Mouse (Mus musculus): ENCODE measurements around the gene I830077J02Rik. TPM values are rescaled to one million over a fixed set of nuclear protein-coding genes. Genes with fewer than 3 reads are reported as not detected.

Gene I830077J02Rik
- total and polyA plus RNA-seq, 3 experiments: 2.8 to 9.4 TPM; not detected in 1

DNA sequence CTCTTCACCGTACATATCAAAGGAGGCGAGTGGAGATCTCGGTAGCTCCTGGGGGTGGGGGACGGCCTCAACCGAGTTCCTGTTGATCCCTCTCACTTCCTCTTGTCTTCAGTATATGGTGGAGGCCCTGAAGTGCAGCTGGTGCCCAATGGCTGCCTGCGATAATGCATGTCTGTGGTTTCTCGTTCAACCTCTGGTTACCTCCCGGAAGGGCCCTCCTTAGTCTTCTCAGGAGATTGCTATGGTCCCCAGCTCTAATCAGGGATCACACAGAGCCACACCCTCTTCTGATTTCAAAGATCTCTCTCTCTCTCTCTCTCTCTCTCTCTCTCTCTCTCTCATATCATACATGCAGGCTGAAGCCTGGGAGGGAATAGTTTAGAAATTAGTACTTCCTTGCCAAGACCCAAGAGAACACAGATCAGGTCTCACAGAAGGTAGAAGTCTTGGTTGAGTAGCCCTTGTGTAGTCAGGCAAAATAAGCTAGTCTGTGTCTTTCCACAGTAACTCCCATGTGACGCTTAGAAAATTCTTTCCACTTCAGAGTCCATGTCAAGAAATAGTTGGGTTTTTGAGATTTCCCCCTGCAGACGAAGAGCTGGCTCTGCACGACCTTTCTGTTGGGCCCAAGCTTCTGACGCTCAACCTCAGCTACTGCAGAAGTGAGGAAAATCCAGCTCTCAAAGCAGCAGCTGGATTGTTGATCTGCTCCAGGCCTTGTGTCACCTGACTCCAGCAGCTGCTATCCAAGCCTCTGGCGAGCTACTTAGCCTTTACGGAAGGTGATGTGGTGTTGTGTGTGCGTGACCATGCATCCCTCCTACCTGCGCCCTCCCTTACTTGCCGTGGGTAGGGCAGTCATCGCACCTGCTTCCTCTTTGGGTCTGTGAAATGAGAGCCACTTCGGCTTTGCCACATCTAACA is 39.6 kb downstream of the I830077J02Rik start (continued):
- 0 out of 2 replicates have a peak, but pooled peaks have one; percentile 45 for TF ChIP-seq BHLHE40 (IDR thresholded peaks at IDR 0.05; ENCODE audit: borderline replicate concordance, low read depth, low read length)
- TF ChIP-seq TAL1 (IDR thresholded peaks at IDR 0.05; ENCODE audit: low read length): peak; percentile 90
- peak; percentile 48; the same call in 1 of the 2 replicates for TF ChIP-seq USF1 (IDR thresholded peaks at IDR 0.05; ENCODE audit: low read depth, low read length)
- TF ChIP-seq SIN3A (IDR thresholded peaks at IDR 0.05; ENCODE audit: low read length): peak; percentile 85
- TF ChIP-seq NELFE (IDR thresholded peaks at IDR 0.05; ENCODE audit: low read depth, low read length): 0 out of 2 replicates have a peak, but pooled peaks have one; percentile 8

DNA sequence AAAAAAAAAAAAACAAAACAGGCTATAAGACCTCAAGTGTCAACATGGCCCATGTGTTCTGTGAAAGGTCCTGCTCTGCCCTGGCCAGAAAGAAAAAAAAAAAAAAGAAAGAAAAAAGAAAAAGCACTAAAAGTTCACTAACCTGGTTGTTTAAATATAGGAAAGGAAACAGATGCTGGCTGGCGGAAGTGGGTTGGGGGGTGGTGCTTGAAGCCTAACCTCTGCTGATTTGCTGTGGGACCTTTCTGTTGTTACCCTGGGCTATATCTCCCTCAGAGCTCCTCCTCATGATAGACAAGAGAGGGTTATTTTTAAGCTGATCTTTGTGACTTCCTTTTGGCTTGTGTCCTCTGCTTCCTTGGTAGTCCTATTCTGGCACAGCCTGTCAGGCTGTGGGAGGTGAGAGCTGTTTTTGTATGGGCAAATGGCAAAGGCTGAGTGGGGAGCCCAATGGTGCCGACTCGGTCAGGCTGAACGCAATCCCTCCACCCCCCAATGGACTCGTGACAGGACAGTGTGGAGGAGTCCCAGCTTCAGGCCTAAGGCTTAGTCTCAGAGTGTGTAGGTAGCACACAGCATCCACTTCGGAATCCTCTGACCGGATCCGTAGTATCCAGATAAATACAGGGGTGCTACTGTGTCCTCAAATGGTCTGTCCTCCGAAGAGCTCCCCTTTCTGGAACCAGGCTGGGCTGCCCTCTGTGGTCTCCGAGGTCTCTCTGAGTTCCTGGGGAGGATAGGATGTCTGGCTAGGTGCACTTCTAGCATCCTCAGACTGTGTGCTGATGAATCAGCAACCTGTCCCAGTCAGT is 40.5 kb downstream of the I830077J02Rik start:
- peaks cover 0 to 6% of the 10 kb centered on the region in 2 experiments; a peak in 1 of 4 replicates for H3K36me3 ChIP-seq (ENCODE audit: control insufficient read depth in 1 of 2, insufficient read depth in 2 of 2, low read length in 2 of 2)
- peaks cover 7 to 23% of the 10 kb centered on the region in 2 experiments for H3K4me1 ChIP-seq (ENCODE audit: control insufficient read depth in 1 of 2, insufficient read depth in 2 of 2, low read length in 2 of 2)
- peak overlapping the region; percentile 63 for H3K9ac ChIP-seq (ENCODE audit: control insufficient read depth, low read depth, low read length, poor library complexity, severe bottlenecking)
- H3K4me3 ChIP-seq (ENCODE audit: control insufficient read depth in 1 of 2, insufficient read depth in 1 of 2, low read depth in 2 of 2, low read length in 2 of 2): peak overlapping the region; percentile 54 to 56
- no peaks in the 10 kb centered on the region for H3K27me3 ChIP-seq (ENCODE audit: control insufficient read depth in 1 of 2, insufficient read depth in 2 of 2, low read length in 2 of 2)
- DNase-seq (ENCODE audit: low read depth, low spot score): peak; percentile 91
- TF ChIP-seq MAFK (IDR thresholded peaks at IDR 0.05; ENCODE audit: borderline replicate concordance, low read depth, low read length) (no peak; the same call in 1 of the 2 replicates), RCOR1 (IDR thresholded peaks at IDR 0.05; ENCODE audit: low read depth, low read length) (no peak), CHD1 (IDR thresholded peaks at IDR 0.05; ENCODE audit: low read depth, low read length) (peak; percentile 72; the same call in 1 of the 2 replicates), CTCF (IDR thresholded peaks at IDR 0.05 in 2 of 3, conservative IDR thresholded peaks at IDR 0.05 in 1 of 3; ENCODE audit: control insufficient read depth in 1 of 3, insufficient read depth in 1 of 3, low read depth in 2 of 3, low read length in 3 of 3, poor library complexity in 1 of 3, severe bottlenecking in 1 of 3) (no peak), SIN3A (IDR thresholded peaks at IDR 0.05; ENCODE audit: low read length) (peak; percentile 80), UBTF (IDR thresholded peaks at IDR 0.05; ENCODE audit: borderline replicate concordance, insufficient read depth, low read depth, low read length) (no peak), ELF1 (IDR thresholded peaks at IDR 0.05; ENCODE audit: low read depth, low read length) (peak; percentile 65; the same call in 1 of the 2 replicates), ETS1 (IDR thresholded peaks at IDR 0.05; ENCODE audit: low read depth, low read length) (peak; percentile 85), USF1 (IDR thresholded peaks at IDR 0.05; ENCODE audit: low read depth, low read length) (no peak), EP300 (IDR thresholded peaks at IDR 0.05; ENCODE audit: low read depth in 1 of 2, low read length in 2 of 2) (peak in 1 of 2 experiments; percentile 53; a peak in 1 of 4 replicates), HCFC1 (IDR thresholded peaks at IDR 0.05; ENCODE audit: low read depth, low read length) (peak; percentile 71), MXI1 (IDR thresholded peaks at IDR 0.05; ENCODE audit: low read depth, low read length) (no peak), MEF2A (IDR thresholded peaks at IDR 0.05; ENCODE audit: extremely low read depth, insufficient replicate concordance, low read depth, low read length, poor library complexity, severe bottlenecking) (peak; percentile 71; the same call in 1 of the 2 replicates), MAX (IDR thresholded peaks at IDR 0.05; ENCODE audit: low read length) (0 out of 2 replicates have a peak, but pooled peaks have one; percentile 20), POLR2A (IDR thresholded peaks at IDR 0.05; ENCODE audit: control insufficient read depth in 1 of 2, insufficient read depth in 1 of 2, low read depth in 1 of 2, low read length in 2 of 2, poor library complexity in 1 of 2) (peak; percentile 23 to 59; a peak in 3 of 4 replicates), MYB (IDR thresholded peaks at IDR 0.05; ENCODE audit: low read depth, low read length) (no peak), TBP (IDR thresholded peaks at IDR 0.05; ENCODE audit: low read depth, low read length) (peak; percentile 79), MYC (IDR thresholded peaks at IDR 0.05; ENCODE audit: low read depth, low read length) (no peak), TAL1 (IDR thresholded peaks at IDR 0.05; ENCODE audit: low read length) (no peak), RAD21 (IDR thresholded peaks at IDR 0.05; ENCODE audit: low read depth, low read length) (no peak; the same call in 1 of the 2 replicates), ZMIZ1 (IDR thresholded peaks at IDR 0.05; ENCODE audit: low read depth, low read length) (0 out of 2 replicates have a peak, but pooled peaks have one; percentile 15), ZC3H11A (IDR thresholded peaks at IDR 0.05; ENCODE audit: low read depth, low read length) (no peak), ZNF384 (IDR thresholded peaks at IDR 0.05; ENCODE audit: low read depth, low read length) (peak; percentile 71), TCF12 (IDR thresholded peaks at IDR 0.05; ENCODE audit: low read depth, low read length) (peak; percentile 29; the same call in 1 of the 2 replicates), JUND (IDR thresholded peaks at IDR 0.05; ENCODE audit: low read depth, low read length) (no peak), NELFE (IDR thresholded peaks at IDR 0.05; ENCODE audit: low read depth, low read length) (peak; percentile 70), GATA1 (IDR thresholded peaks at IDR 0.05; ENCODE audit: low read depth, low read length) (peak; percentile 54), GABPA (IDR thresholded peaks at IDR 0.05; ENCODE audit: low read depth, low read length) (no peak)
- no peaks in the 10 kb centered on the region for H3K79me2 ChIP-seq (ENCODE audit: control insufficient read depth, insufficient read depth, low read length, poor library complexity)
- H3K27ac ChIP-seq (ENCODE audit: control insufficient read depth, low read depth, low read length): peak overlapping the region; percentile 93
- H3K9me3 ChIP-seq (replicated peaks; ENCODE audit: insufficient read depth, low read length): no peaks in the 10 kb centered on the region

Measured in MEL (cell line).